Mouse (Mus musculus): ENCODE measurements at regions not wholly inside any gene's neighbourhood (a gene's known extent, or its start where the extent isn't known, plus 50 kb on each side); places are given as distances from the start of the nearest gene placed in this dataset.

DNA sequence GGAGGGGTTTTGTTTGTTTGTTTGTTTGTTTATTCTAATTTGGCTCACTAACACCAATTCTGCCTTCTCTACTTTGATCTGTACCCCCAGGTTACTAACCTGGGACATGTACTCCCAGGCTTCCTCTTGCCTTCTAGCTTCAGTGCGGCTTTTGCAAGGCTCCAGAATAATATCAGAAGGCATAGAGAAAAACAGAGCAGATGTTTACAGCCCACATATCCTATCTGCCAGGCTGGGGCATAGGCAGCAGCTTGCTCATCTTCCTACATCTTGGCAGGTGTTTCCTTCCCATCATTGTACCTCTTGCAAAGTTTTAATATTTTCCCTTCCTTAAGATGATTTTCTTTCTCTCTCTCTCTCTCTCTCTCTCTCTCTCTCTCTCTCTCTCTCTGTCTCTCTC is 244.9 kb upstream of the Clec14a start:
- no peak overlapping the region for H3K9ac ChIP-seq
- H3K4me2 ChIP-seq, result no peak overlapping the region
- no peak for ATAC-seq (ENCODE audit: insufficient read depth, low FRiP score, low read depth)
- H3K4me1 ChIP-seq, result no peaks in the 10 kb centered on the region
- no peak overlapping the region for H3K27ac ChIP-seq
- no peak overlapping the region for H3K4me3 ChIP-seq (replicated peaks)
- H3K27me3 ChIP-seq (replicated peaks), result no peaks in the 10 kb centered on the region
- H3K36me3 ChIP-seq, result no peaks in the 10 kb centered on the region
- H3K9me3 ChIP-seq, result no peaks in the 10 kb centered on the region
- 91% methylated on average over 1 of the region's 1 CpGs for WGBS

DNA sequence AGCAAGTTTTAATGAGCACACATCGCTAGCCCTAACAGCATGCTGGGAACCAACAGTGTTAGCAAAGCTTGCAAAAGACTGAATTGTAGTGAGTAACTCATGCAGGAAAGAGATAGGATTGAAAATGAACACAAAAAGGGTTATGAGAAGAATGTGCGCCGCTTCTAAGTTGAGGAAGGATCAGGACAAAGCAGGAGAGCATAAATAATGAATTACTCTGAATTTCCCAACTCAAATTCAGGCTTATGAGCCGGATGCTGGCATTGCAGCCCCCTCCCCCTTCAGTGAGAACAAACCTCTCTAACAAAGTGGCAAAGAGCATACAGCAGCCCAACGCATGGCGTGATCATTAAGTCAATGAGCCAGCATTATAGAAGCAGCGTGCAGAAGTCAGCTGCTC is 243.6 kb upstream of the Clec14a start:
- H3K27me3 ChIP-seq (replicated peaks), result no peaks in the 10 kb centered on the region
- no peaks in the 10 kb centered on the region for H3K9me3 ChIP-seq
- no peak overlapping the region for H3K9ac ChIP-seq
- 65% methylated on average over 7 of the region's 7 CpGs for WGBS
- no peak overlapping the region for H3K4me2 ChIP-seq
- H3K4me1 ChIP-seq, result no peaks in the 10 kb centered on the region
- no peaks in the 10 kb centered on the region for H3K36me3 ChIP-seq
- no peak for ATAC-seq (ENCODE audit: insufficient read depth, low FRiP score, low read depth)
- no peak overlapping the region for H3K27ac ChIP-seq
- H3K4me3 ChIP-seq (replicated peaks), result no peak overlapping the region

DNA sequence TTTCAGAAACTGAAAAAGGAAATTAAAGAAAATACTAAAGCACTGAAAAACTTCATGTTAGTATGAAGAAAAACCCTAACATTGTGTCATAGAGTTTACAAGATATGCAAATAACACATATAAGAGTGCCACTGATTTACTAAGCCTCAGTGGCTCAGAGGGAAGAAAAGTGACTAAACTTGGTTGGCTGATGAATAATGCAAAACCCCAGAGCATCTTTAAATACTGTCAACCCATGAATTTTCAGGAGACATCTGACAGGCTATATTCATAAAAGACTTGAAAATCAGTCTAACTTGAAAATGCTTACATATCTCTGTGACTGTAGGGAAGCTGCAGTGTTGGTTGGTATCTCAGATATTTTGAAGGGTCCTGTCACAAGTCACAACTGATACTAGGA is 235.2 kb upstream of the Clec14a start:
- Histone ChIP-seq H3K27ac (no peak overlapping the region), H3K4me3 (replicated peaks) (no peak overlapping the region), H3K36me3 (no peaks in the 10 kb centered on the region), H3K4me1 (no peaks in the 10 kb centered on the region), H3K27me3 (replicated peaks) (no peaks in the 10 kb centered on the region), H3K9ac (no peak overlapping the region), H3K9me3 (no peaks in the 10 kb centered on the region), H3K4me2 (no peak overlapping the region)
- no peak for ATAC-seq (ENCODE audit: insufficient read depth, low FRiP score, low read depth)

- no peaks in the 10 kb centered on the region for H3K36me3 ChIP-seq
Observed at GRCm38 (mm10) chr12:58474181-58474580, 205.1 kb upstream of the Clec14a start.

DNA sequence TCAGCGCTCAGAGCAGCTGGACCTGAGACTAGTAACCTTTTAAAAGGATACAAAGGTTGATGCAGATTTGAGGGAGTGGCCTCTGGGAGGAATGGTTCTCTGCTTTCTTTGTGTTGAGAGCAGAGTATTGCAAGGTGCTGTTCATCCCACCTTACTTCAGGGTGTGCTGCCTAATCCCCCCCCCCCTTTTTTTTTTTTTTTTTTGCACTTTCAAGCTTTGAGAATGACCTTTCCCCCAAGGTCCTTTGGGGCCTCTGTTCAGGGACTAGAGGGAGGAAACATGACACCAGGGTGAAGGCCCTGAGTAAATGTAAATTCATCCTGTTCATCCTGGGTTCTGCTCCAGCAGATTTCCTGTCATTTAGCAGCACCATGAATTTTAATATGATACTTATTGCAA is 204.4 kb upstream of the Clec14a start:
- Histone ChIP-seq H3K9ac (no peak overlapping the region), H3K4me2 (no peak overlapping the region), H3K4me1 (no peaks in the 10 kb centered on the region), H3K27ac (no peak overlapping the region), H3K9me3 (no peaks in the 10 kb centered on the region), H3K36me3 (no peaks in the 10 kb centered on the region), H3K27me3 (replicated peaks) (no peaks in the 10 kb centered on the region), H3K4me3 (replicated peaks) (no peak overlapping the region)
- 71% methylated on average over 1 of the region's 1 CpGs for WGBS
- ATAC-seq (ENCODE audit: insufficient read depth, low FRiP score, low read depth), result no peak

More at GRCm38 (mm10) chr12:58474181-58474580, 205.1 kb upstream of the Clec14a start:
- H3K27ac ChIP-seq, result no peak overlapping the region
- no peak for ATAC-seq (ENCODE audit: insufficient read depth, low FRiP score, low read depth)
- H3K9ac ChIP-seq, result no peak overlapping the region
- no peaks in the 10 kb centered on the region for H3K27me3 ChIP-seq (replicated peaks)
- H3K4me2 ChIP-seq, result no peak overlapping the region
- no peak overlapping the region for H3K4me3 ChIP-seq (replicated peaks)
- H3K9me3 ChIP-seq, result no peaks in the 10 kb centered on the region
- H3K4me1 ChIP-seq, result no peaks in the 10 kb centered on the region

DNA sequence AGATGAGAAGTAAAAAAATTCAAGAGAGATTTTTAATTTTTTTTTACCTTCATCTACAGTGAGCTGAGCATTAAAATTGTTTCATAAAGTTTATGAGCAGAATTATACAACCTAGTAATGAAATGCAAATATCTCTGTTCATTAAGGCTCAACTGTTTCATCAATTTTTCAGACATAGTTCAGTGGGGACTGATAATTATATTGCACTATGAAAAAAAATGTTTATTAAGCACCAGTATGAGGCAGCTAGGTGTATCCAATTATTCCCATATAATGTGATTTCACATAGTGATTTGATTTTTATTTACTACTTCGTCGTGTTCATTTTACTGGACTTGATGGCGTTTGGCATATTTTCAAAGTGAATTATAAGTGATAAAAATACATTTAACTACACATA is 191.4 kb upstream of the Clec14a start:
- ATAC-seq (ENCODE audit: insufficient read depth, low FRiP score, low read depth), result no peak
- Histone ChIP-seq H3K9me3 (no peaks in the 10 kb centered on the region), H3K27me3 (replicated peaks) (no peaks in the 10 kb centered on the region), H3K27ac (no peak overlapping the region), H3K36me3 (no peaks in the 10 kb centered on the region), H3K9ac (no peak overlapping the region), H3K4me3 (replicated peaks) (no peak overlapping the region), H3K4me2 (no peak overlapping the region), H3K4me1 (no peaks in the 10 kb centered on the region)
- WGBS, result 89% methylated on average over 3 of the region's 3 CpGs

DNA sequence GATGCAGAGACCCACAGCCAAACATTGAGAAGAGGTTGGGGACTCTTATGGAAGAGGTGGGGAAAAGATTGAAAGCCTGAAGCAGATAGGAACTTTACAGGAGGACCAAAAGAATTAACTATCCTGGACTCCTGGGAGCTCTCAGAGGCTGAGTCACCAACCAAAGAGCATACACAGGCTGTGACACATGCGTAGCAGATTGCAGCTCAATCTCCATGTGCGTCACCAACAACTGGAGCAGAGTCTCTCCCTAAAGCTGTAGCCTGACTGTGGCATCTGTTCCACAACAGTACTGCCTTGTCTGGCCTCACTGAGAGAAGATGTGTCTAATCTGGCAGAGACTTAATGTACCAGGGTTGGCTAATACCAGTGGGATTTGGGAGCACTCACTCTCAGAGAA is 185.7 kb upstream of the Clec14a start:
- ATAC-seq (ENCODE audit: insufficient read depth, low FRiP score, low read depth), result no peak
- Histone ChIP-seq H3K27ac (no peak overlapping the region), H3K9me3 (no peaks in the 10 kb centered on the region), H3K9ac (no peak overlapping the region), H3K36me3 (no peaks in the 10 kb centered on the region), H3K4me2 (no peak overlapping the region), H3K4me3 (replicated peaks) (no peak overlapping the region), H3K27me3 (replicated peaks) (no peaks in the 10 kb centered on the region), H3K4me1 (no peaks in the 10 kb centered on the region)
- 93% methylated on average over 2 of the region's 2 CpGs for WGBS

- 64% methylated on average over 3 of the region's 3 CpGs for WGBS
- Histone ChIP-seq H3K9ac (no peak overlapping the region), H3K9me3 (no peaks in the 10 kb centered on the region), H3K4me1 (no peaks in the 10 kb centered on the region), H3K4me2 (no peak overlapping the region), H3K27ac (no peak overlapping the region), H3K27me3 (replicated peaks) (no peaks in the 10 kb centered on the region), H3K4me3 (replicated peaks) (no peak overlapping the region), H3K36me3 (no peaks in the 10 kb centered on the region)
- no peak for ATAC-seq (ENCODE audit: insufficient read depth, low FRiP score, low read depth)
Observed at GRCm38 (mm10) chr12:58443007-58443406, 173.9 kb upstream of the Clec14a start.

GRCm38 (mm10) chr12:58441962-58442361 is 172.9 kb upstream of the Clec14a start:
- Histone ChIP-seq H3K36me3 (no peaks in the 10 kb centered on the region), H3K27ac (no peak overlapping the region), H3K9ac (no peak overlapping the region), H3K27me3 (replicated peaks) (no peaks in the 10 kb centered on the region), H3K4me2 (no peak overlapping the region), H3K4me3 (replicated peaks) (no peak overlapping the region), H3K4me1 (no peaks in the 10 kb centered on the region), H3K9me3 (no peaks in the 10 kb centered on the region)
- WGBS, result 87% methylated on average over 2 of the region's 2 CpGs
- no peak for ATAC-seq (ENCODE audit: insufficient read depth, low FRiP score, low read depth)

DNA sequence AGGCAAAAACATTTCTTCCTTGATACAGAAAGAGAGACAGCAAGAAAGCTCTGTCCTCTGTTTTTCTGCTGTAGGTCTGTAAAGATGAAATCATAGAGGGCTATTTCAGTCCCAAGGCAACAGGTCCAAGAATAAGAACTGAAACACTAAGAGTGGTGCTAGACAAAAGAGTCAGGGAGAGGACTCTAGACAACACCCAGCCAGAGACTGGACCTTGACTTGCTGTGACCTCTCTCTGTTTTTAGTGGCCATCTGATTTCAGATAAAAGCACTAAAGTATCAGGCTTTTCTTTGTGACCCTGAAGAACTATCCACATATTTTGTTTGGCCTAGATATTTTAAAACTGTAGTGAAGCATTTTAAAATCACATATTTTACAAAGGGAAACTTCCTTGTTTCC is 171.6 kb upstream of the Clec14a start:
- H3K4me2 ChIP-seq, result no peak overlapping the region
- no peak overlapping the region for H3K4me3 ChIP-seq (replicated peaks)
- H3K27ac ChIP-seq, result no peak overlapping the region
- no peaks in the 10 kb centered on the region for H3K36me3 ChIP-seq
- no peaks in the 10 kb centered on the region for H3K4me1 ChIP-seq
- no peak for ATAC-seq (ENCODE audit: insufficient read depth, low FRiP score, low read depth)
- H3K27me3 ChIP-seq (replicated peaks), result no peaks in the 10 kb centered on the region
- no peak overlapping the region for H3K9ac ChIP-seq
- H3K9me3 ChIP-seq, result no peaks in the 10 kb centered on the region

DNA sequence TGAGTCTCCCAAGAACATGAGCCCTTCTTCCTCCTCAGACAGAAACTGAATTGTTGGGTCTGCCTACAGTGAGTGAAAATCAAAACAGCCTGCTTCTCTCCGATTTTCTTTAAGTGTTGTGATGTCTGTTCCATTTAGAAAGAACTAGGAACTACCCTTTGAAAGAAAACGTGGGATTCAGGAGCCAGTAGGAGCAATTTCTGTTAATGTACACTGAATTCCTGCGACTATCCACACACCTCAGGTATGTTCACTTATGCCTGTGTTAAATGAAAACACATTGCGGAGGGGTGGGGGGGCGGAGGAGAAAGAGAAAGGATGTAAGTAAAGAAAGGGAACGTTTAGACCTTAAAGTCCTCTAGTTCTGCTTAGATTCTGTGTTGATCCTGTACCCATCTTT is 167.9 kb upstream of the Clec14a start:
- Histone ChIP-seq H3K9ac (no peak overlapping the region), H3K27me3 (replicated peaks) (no peaks in the 10 kb centered on the region)
- no peak for ATAC-seq (ENCODE audit: insufficient read depth, low FRiP score, low read depth)

DNA sequence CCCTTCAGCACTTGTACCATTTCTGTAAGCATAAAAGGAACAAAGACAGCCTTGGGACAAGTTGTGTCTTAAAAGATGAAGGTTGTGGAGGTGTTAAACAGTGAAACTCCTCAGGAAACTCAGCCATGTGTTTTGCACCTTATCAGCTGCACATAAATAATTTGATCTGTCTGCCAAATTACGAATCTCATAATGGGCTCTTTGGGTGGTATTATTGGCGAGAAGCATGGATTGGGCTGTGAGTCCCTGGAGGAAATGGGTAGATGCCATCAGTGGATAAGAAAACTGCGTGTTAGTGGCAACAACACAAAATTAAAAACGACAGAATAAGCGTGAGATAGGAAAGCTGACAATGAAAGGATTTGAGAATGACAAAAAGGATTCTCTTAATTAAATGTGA is 165.4 kb upstream of the Clec14a start:
- 75% methylated on average over 5 of the region's 5 CpGs for WGBS
- Histone ChIP-seq H3K27ac (no peak overlapping the region), H3K27me3 (replicated peaks) (no peaks in the 10 kb centered on the region)

More for the DNA sequence above, 167.9 kb upstream of the Clec14a start:
- H3K27ac ChIP-seq, result no peak overlapping the region
- H3K4me2 ChIP-seq, result no peak overlapping the region
- no peaks in the 10 kb centered on the region for H3K4me1 ChIP-seq
- no peaks in the 10 kb centered on the region for H3K36me3 ChIP-seq
- 73% methylated on average over 6 of the region's 6 CpGs for WGBS
- H3K4me3 ChIP-seq (replicated peaks), result no peak overlapping the region
- H3K9me3 ChIP-seq, result no peaks in the 10 kb centered on the region

GRCm38 (mm10) chr12:58429929-58430328 is 160.8 kb upstream of the Clec14a start:
- WGBS, result 81% methylated on average over 5 of the region's 5 CpGs
- Histone ChIP-seq H3K27ac (no peak overlapping the region), H3K9ac (no peak overlapping the region), H3K4me3 (replicated peaks) (no peak overlapping the region), H3K36me3 (no peaks in the 10 kb centered on the region), H3K27me3 (replicated peaks) (no peaks in the 10 kb centered on the region), H3K4me1 (no peaks in the 10 kb centered on the region), H3K9me3 (no peaks in the 10 kb centered on the region), H3K4me2 (no peak overlapping the region)
- no peak; the same call in 1 of the 2 replicates for ATAC-seq (ENCODE audit: insufficient read depth, low FRiP score, low read depth)

More for the DNA sequence above, 165.4 kb upstream of the Clec14a start:
- H3K36me3 ChIP-seq, result no peaks in the 10 kb centered on the region
- H3K9ac ChIP-seq, result no peak overlapping the region
- H3K4me3 ChIP-seq (replicated peaks), result no peak overlapping the region
- H3K4me2 ChIP-seq, result no peak overlapping the region
- H3K9me3 ChIP-seq, result no peaks in the 10 kb centered on the region
- H3K4me1 ChIP-seq, result no peaks in the 10 kb centered on the region
- ATAC-seq (ENCODE audit: insufficient read depth, low FRiP score, low read depth), result no peak
